Comparison of ENCODE assay signal across 28 mouse cellular contexts in genomic region chr13:82453650-82454049, GRCm38 (mm10).
"Had no signal": no experiment of that assay in that cellular context is flagged by ENCODE, and none has a peak within 500 bp of the region (broad histone marks: within the 10 kb centered on the region; RNA-seq: fewer than 3 reads in every experiment).

No protein-coding gene starts in this region.

- H3K9me3 ChIP-seq: heart, embryonic 10.5 days; heart, embryonic 12.5 days; hindbrain, embryonic 10.5 days; hindbrain, embryonic 12.5 days; intestine, embryonic 15.5 days; limb, embryonic 10.5 days; limb, embryonic 12.5 days; liver, embryonic 13.5 days; liver, embryonic 15.5 days had no signal

- ATAC-seq: hindbrain, embryonic 16.5 days; inflammation-experienced regulatory T-cells, adult 6 months; intestine, embryonic 15.5 days; intestine, postnatal 0 days had no signal

- H3K4me2 ChIP-seq: heart, embryonic 12.5 days; hindbrain, embryonic 12.5 days; hindbrain, embryonic 14.5 days; intestine, embryonic 15.5 days; limb, embryonic 12.5 days; liver, embryonic 11.5 days; liver, embryonic 13.5 days; liver, embryonic 15.5 days had no signal

- H3K9ac ChIP-seq: heart, embryonic 12.5 days; hindbrain, embryonic 12.5 days; hindbrain, embryonic 14.5 days; intestine, embryonic 15.5 days; limb, embryonic 12.5 days; liver, embryonic 13.5 days; liver, embryonic 15.5 days had no signal

- H3K36me3 ChIP-seq: heart, embryonic 10.5 days; heart, embryonic 12.5 days; hindbrain, embryonic 10.5 days; hindbrain, embryonic 12.5 days; intestine, embryonic 15.5 days; limb, embryonic 10.5 days; limb, embryonic 12.5 days; liver, embryonic 13.5 days; liver, embryonic 15.5 days had no signal

- H3K4me1 ChIP-seq: heart, embryonic 10.5 days; heart, embryonic 12.5 days; hindbrain, embryonic 10.5 days; hindbrain, embryonic 12.5 days; intestine, embryonic 15.5 days; limb, embryonic 10.5 days; limb, embryonic 12.5 days; liver, embryonic 13.5 days; liver, embryonic 15.5 days had no signal

- H3K27ac ChIP-seq: gastrocnemius, adult 2 months; heart, embryonic 10.5 days; hindbrain, embryonic 10.5 days; hindbrain, embryonic 12.5 days; hindbrain, embryonic 14.5 days; intestine, embryonic 15.5 days; layer of hippocampus, adult 2 months; left cerebral cortex, adult 2 months; limb, embryonic 10.5 days; limb, embryonic 12.5 days; liver, embryonic 13.5 days; liver, embryonic 15.5 days had no signal

- H3K27me3 ChIP-seq: heart, embryonic 12.5 days; hindbrain, embryonic 12.5 days; intestine, embryonic 15.5 days; limb, embryonic 12.5 days; liver, embryonic 13.5 days; liver, embryonic 15.5 days had no signal

- DNase-seq: gastrocnemius, adult 2 months; gastrocnemius, postnatal 10 days; gastrocnemius, postnatal 25 days; heart, adult 18-20 months; heart, postnatal 10 days; heart, postnatal 4 days; kidney, adult 18-20 months; kidney, adult 8-10 months; kidney, postnatal 10 days; kidney, postnatal 25 days; kidney, postnatal 4 days; liver; liver, embryonic 13.5 days had no signal

- H3K4me3 ChIP-seq: gastrocnemius, adult 2 months; heart, embryonic 10.5 days; heart, embryonic 12.5 days; hindbrain, embryonic 10.5 days; hindbrain, embryonic 12.5 days; intestine, embryonic 15.5 days; layer of hippocampus, adult 2 months; left cerebral cortex, adult 2 months; limb, embryonic 10.5 days; limb, embryonic 12.5 days; liver, embryonic 13.5 days; liver, embryonic 15.5 days had no signal
